Mouse (Mus musculus) activated CD4-positive, CD25-positive, alpha-beta regulatory T cell, adult 4 months (primary cell): ENCODE results near the gene Mier2. TPM values are rescaled to one million over a fixed set of nuclear protein-coding genes. Genes with fewer than 3 reads are reported as not detected.

ENCODE experiments used
- ATAC-seq: one replicate; pipeline ENCODE4 v1.8.0; 2017
- polyA plus RNA-seq, 2 experiments: library from polyadenylated mRNA; unstranded; fragments of 100-300 nt; shearing (Covaris generic); gene quantifications; one replicate each; pipeline ENCODE4 v1.2.1; 2017

Gene Mier2
- polyA plus RNA-seq, 2 experiments from 2014 or later, result 12.0 to 15.0 TPM

GRCm38 (mm10) chr10:79539701-79540495 is 15.1 kb downstream of the Mier2 start:
- no peak for ATAC-seq

GRCm38 (mm10) chr10:79538873-79539272 is 16.1 kb downstream of the Mier2 start:
- ATAC-seq, result no peak

- no peak for ATAC-seq
Measured at GRCm38 (mm10) chr10:79538323-79538722, 16.7 kb downstream of the Mier2 start.

DNA sequence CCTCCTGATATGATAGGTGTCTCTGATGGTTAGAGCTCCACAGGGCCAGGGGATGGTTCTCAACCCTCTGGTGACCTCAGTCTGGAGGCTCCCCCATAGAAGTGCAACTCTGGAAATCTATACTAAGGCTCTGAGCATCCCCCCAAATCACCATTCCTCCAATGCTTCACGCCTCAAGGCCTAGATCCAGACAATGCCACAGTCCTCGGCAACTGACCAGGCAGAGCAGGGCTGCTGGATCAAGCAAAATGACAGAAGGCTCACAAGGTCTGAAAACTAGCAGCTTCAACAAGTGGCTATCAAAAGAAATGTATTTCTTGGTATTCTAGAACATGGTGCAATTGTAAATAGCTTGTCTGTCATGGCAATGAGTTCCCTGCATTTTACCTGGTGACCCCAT is 17.2 kb downstream of the Mier2 start:
- no peak for ATAC-seq

DNA sequence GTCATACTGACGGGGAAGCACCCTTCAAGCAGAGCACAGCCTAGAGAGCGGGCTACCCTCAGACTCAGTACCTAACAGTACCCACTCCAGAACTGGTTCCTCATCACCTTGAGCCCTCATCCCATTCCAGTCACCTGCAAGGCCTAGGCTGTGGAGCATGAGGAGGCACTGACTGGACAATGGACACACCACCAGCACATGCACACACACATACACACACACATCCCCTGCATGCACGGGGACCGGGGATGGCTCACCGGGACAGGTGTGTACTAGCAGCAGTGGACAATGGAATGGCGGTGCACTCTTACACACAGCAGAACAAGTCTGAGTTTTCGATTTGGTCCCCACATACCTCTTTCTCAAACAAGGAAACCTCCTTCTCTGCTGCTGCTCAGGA is 17.7 kb downstream of the Mier2 start:
- ATAC-seq, result no peak

DNA sequence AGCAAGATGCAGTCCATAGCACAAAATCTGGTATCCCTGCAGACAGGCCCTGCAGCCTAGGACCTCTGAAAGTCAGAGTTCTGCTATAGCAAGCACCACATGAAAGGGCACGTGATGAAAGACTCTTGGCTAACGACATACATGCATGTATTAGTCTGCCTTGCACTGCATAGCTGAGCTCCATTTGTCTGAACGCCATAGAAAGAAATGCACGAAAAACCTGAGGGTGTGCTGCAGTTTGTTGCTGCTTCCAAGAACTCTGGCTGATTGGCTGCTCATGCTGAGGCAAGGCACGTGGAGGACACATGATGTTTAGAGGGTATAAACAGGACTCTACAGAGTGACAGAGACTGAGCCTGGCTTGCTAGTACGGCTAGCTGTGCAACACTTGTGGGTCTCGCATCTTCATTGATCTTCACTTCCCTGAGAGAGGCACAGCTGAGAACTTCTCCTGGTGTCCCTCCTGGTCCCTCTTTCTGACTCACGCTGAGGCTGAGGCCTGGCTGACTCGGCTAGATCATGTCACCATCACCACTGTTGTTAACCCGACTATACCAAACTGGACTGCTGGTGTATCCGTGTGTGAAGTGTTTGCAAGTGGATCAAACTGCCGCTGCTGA is 18.4 kb downstream of the Mier2 start:
- no peak for ATAC-seq

- no peak for ATAC-seq
Measured at GRCm38 (mm10) chr10:79535431-79535830, 19.6 kb downstream of the Mier2 start.

DNA sequence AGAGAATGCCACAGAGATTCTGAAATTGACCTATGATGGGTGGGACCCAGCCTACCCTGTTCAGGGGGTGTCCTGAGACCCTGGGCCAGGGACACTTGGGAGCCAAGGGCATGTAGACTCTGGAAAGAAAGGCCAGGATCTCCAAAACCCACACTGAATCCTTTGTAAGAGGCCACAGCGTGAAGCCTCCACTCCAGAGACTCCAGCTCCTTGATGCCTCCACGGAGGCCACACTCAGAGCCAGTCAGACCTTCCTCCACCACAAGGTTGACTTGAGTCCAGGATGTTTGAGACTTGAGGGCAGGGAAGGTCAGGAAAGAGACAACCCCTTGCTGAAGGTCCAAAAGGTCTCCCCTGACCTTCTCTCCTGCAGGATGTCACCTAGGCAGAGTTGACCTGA is 20.6 kb downstream of the Mier2 start:
- no peak for ATAC-seq

DNA sequence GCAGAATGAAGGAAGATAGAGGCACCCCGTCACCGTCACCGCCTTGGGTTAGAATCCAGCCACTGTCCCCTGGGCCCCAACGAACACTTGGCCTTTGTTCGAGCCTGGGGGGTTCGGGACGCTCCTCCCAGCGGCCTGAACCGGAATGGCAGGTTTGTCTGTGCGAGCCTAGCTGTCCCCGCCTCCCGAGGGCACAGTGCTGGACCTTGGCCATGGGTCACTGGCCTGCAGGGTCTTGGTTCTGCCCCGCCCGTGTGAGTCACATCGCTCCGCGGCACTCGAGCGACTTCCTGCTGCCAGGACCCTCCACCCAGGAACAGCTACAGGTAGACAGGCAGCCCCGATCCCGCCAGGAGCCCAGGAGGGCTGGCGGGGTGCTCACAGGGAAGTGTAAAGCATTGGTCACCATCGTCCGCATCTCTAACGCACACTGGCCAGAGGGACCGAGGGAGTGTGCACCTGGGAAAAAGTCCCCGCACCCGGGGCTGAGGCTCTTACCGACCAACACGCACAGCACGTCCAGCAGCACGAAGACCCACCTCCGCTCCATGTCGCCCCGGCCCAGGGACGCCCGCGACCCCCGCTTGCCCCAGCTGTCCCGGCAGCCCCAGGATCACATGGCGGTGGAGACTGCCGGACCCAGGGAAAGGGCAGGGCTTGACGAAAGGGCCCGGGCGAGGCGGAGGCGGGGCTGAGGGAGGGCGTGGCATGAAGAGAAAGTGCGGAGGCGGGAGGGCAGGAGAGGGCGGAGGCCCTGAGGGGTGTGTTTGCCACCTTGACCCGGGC is 21.7 kb downstream of the Mier2 start, which contains the start of gene Plpp2:
TSS of gene Plpp2 (minus strand) at position 671 of the 786 bp plus-strand sequence.
- ATAC-seq, result peak; percentile 77

DNA sequence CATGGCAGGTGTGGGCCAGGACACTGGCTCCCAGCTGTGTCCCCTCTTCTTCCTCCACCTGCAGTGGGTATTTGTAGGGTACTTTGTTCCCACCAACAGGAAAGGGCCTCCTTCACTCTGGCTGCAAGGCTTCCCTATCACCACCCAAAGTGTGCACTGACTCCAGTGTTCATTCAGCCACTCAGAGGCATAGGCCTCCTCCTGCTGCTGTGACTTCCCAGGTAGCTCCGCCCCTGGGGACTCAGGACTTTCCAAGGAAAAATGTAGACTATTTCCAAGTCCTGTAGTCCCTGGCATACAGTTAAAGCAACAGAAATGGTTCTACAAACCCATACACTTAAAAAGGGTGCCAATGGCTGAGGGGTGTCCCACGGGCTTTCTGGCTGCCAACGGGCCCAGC is 22.3 kb downstream of the Mier2 start:
- no peak for ATAC-seq

GRCm38 (mm10) chr10:79531593-79531992 is 23.4 kb downstream of the Mier2 start:
- ATAC-seq, result no peak

GRCm38 (mm10) chr10:79530721-79531120 is 24.3 kb downstream of the Mier2 start:
- no peak for ATAC-seq

- no peak for ATAC-seq
Measured at GRCm38 (mm10) chr10:79530241-79530640, 24.8 kb downstream of the Mier2 start.

GRCm38 (mm10) chr10:79528081-79528480 is 26.9 kb downstream of the Mier2 start:
- ATAC-seq, result no peak

DNA sequence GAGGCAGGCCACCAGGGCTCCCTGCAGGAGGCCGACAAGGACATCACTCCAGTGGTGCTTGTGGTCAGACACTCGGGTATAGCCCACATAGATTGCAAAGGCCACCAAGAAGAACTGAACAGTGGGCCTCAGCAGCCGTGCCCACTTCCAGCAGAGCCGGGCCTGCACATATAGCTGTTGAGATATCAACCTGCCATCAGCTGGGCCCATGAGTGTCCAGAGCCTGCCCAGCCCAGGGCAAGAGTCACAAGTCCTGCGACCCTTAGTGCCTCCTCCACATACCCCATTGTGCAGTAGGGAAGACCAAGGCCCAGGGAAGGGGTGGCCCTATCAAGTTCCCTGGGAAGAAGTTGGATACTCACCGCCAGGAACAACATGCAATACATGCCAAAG is 27.6 kb downstream of the Mier2 start:
- no peak for ATAC-seq

- ATAC-seq, result no peak
Measured at GRCm38 (mm10) chr10:79526661-79527452, 28.1 kb downstream of the Mier2 start.

DNA sequence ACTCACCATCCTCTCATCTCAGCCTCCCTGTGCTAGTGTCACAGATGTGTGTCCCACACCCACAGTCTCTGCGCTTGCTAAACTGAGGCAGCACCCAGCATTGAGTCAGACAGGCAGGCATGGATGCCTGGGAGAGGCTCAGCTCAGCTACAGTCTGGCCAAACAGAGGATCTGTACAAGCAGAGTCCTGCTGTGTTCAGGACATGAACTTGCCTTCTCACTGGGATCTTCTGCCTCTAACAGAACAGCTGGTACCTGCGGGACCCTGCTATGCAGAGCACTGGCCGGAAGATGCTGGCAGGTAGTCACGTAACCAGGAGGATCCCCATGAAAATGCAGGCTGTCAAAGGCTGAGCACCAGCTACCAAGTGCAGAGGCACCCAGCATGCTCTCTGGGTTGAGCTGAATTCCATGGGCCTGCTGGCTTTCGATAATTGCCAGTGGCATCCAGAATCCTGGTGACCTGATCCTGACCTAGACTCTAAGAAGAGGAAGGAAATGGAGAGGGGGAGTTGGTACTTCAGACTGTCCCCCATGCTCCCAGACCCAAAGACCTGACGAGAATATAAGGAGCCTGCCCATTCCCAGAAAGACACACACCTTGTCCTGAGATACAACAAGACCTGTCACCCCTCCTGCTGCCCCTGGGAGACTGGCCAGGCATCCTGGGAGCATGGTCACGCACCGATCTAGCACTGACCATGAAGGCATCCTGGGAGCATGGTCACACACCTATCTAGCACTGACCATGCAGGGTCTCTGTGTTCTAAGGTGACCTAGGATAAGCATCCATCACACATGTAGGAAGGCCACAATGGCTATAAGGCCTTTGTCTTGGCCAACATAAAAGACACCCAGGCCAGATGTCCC is 29.3 kb downstream of the Mier2 start:
- ATAC-seq, result no peak

DNA sequence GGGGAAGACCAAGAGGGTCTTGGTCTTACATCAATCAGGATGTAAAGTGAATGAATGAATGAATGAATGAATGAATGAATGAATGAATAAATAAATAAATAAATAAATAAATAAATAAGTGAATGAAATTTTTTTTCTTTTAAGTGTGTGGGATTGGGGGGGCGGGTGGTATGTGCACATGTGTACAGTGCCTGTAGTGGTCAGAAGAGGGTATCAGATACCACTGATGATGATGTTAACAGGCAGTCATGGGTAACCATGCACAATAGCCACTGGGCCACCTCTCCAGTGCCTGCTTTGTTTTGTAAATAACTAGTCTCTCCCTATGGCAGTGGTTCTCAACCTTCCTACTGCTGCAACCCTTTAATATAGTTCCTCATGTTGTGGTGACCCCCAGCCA is 30.6 kb downstream of the Mier2 start:
- no peak for ATAC-seq

DNA sequence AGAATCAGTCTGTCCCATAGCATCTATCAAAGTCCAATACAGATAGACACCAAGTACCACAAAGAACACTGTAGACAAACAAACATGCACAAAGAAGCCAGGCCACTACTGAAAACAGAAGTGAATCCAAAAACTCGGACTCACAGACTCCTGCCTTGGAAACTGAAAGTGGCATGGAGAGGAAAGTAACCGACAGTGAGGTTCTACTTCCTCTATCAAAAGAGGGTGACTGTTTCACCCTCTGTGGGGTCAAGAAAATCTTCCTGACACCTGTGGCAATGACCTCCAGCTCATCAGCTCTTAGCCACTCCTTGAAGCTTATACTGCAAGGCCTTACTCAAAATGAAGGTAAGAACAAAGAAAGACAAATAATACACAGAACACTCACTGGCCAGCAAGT is 48.3 kb downstream of the Mier2 start:
- ATAC-seq, result no peak

DNA sequence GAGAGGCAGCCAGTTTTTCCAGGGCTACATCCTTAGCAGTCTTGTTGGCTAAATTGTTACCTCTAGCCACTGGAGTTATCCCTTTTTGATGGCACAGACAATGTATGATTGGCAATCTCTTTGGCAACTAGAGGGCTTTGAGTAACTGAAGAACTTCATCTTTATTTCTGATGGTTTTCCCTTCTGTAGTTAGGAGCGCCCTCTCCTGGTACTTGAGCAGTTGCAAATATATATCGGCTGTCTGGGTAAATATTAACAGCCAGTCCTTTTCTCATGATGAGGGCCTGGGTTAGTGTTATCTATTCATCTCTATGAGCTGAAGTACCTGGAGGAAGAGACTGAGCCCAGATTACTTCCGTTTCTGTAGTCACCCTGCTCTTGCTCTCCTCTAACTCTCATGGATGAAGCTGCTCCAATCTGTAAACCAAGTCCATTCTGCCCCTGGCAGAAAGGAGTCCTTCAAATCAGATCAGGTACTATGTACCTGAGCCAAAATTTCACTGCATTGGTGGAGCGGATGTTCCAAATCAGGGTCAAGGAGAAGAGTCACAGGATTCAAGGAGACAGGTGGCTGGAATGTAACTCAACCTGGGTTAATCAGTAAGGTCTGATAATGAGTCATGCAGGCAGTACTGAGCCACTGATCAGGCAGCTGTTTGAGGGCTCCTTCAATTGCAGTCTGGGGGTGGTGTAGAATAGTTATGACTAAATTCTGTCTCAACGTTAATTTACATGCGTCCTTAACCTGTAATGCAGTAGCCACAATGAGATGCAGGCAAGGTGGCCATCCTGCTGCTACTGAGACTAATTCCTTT is 52.0 kb downstream of the Mier2 start:
- ATAC-seq, result no peak
